ENCODE assay signal across 7 mouse cellular contexts in genomic region chr14:55761163-55761562, GRCm38 (mm10). TPM values are rescaled to one million over a fixed set of nuclear protein-coding genes. Genes with fewer than 3 reads are reported as not detected.
DNase-seq lines count a peak whose midpoint lies in the region; ATAC-seq and TF ChIP-seq lines count a peak whose summit lies in the region.

Gene Ltb4r2, plus strand, starts transcription at chr14:55761428.

- H3K9ac ChIP-seq in lung, embryonic 14.5 days, result peak within 1 kb of the TSS; percentile 65
- peak within 1 kb of the TSS; percentile 59 for H3K9ac ChIP-seq in forebrain, embryonic 12.5 days
- peak within 1 kb of the TSS; percentile 50 for H3K9ac ChIP-seq in neural tube, embryonic 15.5 days (replicated peaks)

- H3K4me1 ChIP-seq in lung, embryonic 14.5 days (ENCODE audit: insufficient read depth), result 0 out of 2 replicates have a peak, but pooled peaks cover 5% of the 10 kb centered on the region
- peaks cover 13% of the 10 kb centered on the region for H3K4me1 ChIP-seq in forebrain, embryonic 12.5 days
- H3K4me1 ChIP-seq in limb, embryonic 10.5 days, result peaks cover 18% of the 10 kb centered on the region
- peaks cover 17% of the 10 kb centered on the region for H3K4me1 ChIP-seq in neural tube, embryonic 15.5 days

- TF ChIP-seq CTCF in lung, embryonic 14.5 days (IDR thresholded peaks at IDR 0.05; ENCODE audit: low read depth), result no peak

- peak within 1 kb of the TSS; percentile 58; the same call in 1 of the 2 replicates for H3K27ac ChIP-seq in lung, embryonic 14.5 days (ENCODE audit: low read depth)
- no peak within 1 kb of the TSS for H3K27ac ChIP-seq in forebrain, embryonic 12.5 days
- H3K27ac ChIP-seq in limb, embryonic 10.5 days, result peak within 1 kb of the TSS; percentile 91
- H3K27ac ChIP-seq in neural tube, embryonic 15.5 days (replicated peaks), result peak within 1 kb of the TSS; percentile 65

- peak within 1 kb of the TSS; percentile 98 for H3K4me2 ChIP-seq in lung, embryonic 14.5 days
- H3K4me2 ChIP-seq in forebrain, embryonic 12.5 days, result peak within 1 kb of the TSS; percentile 94
- H3K4me2 ChIP-seq in neural tube, embryonic 15.5 days, result peak within 1 kb of the TSS; percentile 76

- H3K4me3 ChIP-seq in lung, embryonic 14.5 days (ENCODE audit: low read depth, low read length), result peak within 1 kb of the TSS; percentile 53
- peak within 1 kb of the TSS; percentile 51 for H3K4me3 ChIP-seq in forebrain, embryonic 12.5 days (replicated peaks)
- peak within 1 kb of the TSS; percentile 70 for H3K4me3 ChIP-seq in limb, embryonic 10.5 days
- H3K4me3 ChIP-seq in neural tube, embryonic 15.5 days (replicated peaks), result peak within 1 kb of the TSS; percentile 53

- no peaks in the 10 kb centered on the region for H3K9me3 ChIP-seq in lung, embryonic 14.5 days (ENCODE audit: low read depth, low read length)
- no peaks in the 10 kb centered on the region for H3K9me3 ChIP-seq in forebrain, embryonic 12.5 days
- no peaks in the 10 kb centered on the region for H3K9me3 ChIP-seq in limb, embryonic 10.5 days (replicated peaks)
- no peaks in the 10 kb centered on the region for H3K9me3 ChIP-seq in neural tube, embryonic 15.5 days (replicated peaks)

- DNase-seq in lung, embryonic 14.5 days, result no peak
- DNase-seq in lung, postnatal 36 days, result no peak
- no peak for DNase-seq in limb, embryonic 10.5 days (ENCODE audit: low spot score)
- DNase-seq in T-cell, adult 2 months (ENCODE audit: low spot score), result no peak
- no peak for DNase-seq in gastrocnemius, postnatal 10 days

- peaks cover 4% of the 10 kb centered on the region; the same call in 1 of the 2 replicates for H3K36me3 ChIP-seq in lung, embryonic 14.5 days (ENCODE audit: insufficient read depth)
- peaks cover 3% of the 10 kb centered on the region for H3K36me3 ChIP-seq in forebrain, embryonic 12.5 days (replicated peaks)
- peaks cover 8% of the 10 kb centered on the region for H3K36me3 ChIP-seq in limb, embryonic 10.5 days
- H3K36me3 ChIP-seq in neural tube, embryonic 15.5 days, result peaks cover 4% of the 10 kb centered on the region; the same call in 1 of the 2 replicates

- 69% methylated on average over 6 of the region's 6 CpGs for WGBS in lung, embryonic 14.5 days
- 66% methylated on average over 6 of the region's 6 CpGs for WGBS in forebrain, embryonic 12.5 days
- 80% methylated on average over 6 of the region's 6 CpGs for WGBS in limb, embryonic 10.5 days
- 76% methylated on average over 6 of the region's 6 CpGs for WGBS in neural tube, embryonic 15.5 days

- no peak for ATAC-seq in lung, embryonic 14.5 days (ENCODE audit: insufficient read depth)
- no peak for ATAC-seq in forebrain, embryonic 12.5 days (ENCODE audit: low FRiP score)
- no peak for ATAC-seq in neural tube, embryonic 15.5 days (ENCODE audit: low FRiP score)

- peaks cover 17% of the 10 kb centered on the region for H3K27me3 ChIP-seq in lung, embryonic 14.5 days (ENCODE audit: insufficient read depth, low read length)
- peaks cover 59% of the 10 kb centered on the region for H3K27me3 ChIP-seq in forebrain, embryonic 12.5 days
- H3K27me3 ChIP-seq in limb, embryonic 10.5 days (ENCODE audit: low read depth, poor library complexity, severe bottlenecking), result peaks cover 57% of the 10 kb centered on the region
- H3K27me3 ChIP-seq in neural tube, embryonic 15.5 days (replicated peaks), result peaks cover 42% of the 10 kb centered on the region

RNA-seq across cellular contexts. Expression of gene Ltb4r2, which starts in this region (rescaled TPM):
- 0.19 and 0.70 TPM in 2 replicates for polyA plus RNA-seq in lung, embryonic 14.5 days (2014; fragmentation: Nextera tagmentation; extraction: Ambion mirVana)
- polyA plus RNA-seq in forebrain, embryonic 12.5 days (2016; fragmentation: Nextera tagmentation; extraction: Ambion mirVana), result 0.20 and 0.41 TPM in 2 replicates
- polyA plus RNA-seq in limb, embryonic 10.5 days (2016; fragmentation: Nextera tagmentation; extraction: Ambion mirVana), result 0.23 and 0.30 TPM in 2 replicates
- 0.42 and 0.88 TPM in 2 replicates for polyA plus RNA-seq in neural tube, embryonic 15.5 days (2015; fragmentation: Nextera tagmentation; extraction: Ambion mirVana)
- under 1 TPM; 0.07 to 0.14 TPM for total RNA-seq in gastrocnemius, postnatal 10 days (2021)
